Mouse (Mus musculus) heart, postnatal 0 days (tissue): ENCODE data around the gene Atp5f1.
A peak's percentile ranks its signal among the peaks of the same experiment; 100 is the strongest.

Source experiments
- CTCF ChIP-seq: IDR thresholded peaks from 2 replicates; pipeline ENCODE4 v1.5.1; 2016; ENCODE audit warnings: antibody characterized with exemption, control low read depth, low read depth
- EP300 ChIP-seq: IDR thresholded peaks from 2 replicates; pipeline ENCODE4 v1.6.1; 2016; ENCODE audit warnings: antibody characterized with exemption, low read depth

DNA sequence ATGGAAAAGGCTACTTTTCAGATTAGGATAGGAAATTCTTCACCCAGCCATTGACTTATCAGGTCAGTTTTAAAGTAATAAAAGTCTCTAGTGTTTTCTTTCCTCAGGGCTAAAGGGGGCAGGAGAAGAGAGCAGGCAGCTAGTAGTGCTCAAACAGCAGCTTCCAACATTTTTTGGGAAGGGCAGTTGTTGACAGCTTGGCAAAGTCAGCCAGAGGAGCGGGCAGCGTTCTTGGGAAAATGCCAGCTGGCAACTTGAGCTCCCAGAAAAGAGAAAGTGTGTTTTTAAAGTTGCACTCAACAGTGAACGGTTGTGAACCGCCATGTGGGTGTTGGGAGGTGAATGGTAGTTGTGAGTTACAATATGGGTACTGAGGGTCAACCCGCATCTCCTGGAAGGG lies 24.9 kb downstream of the Atp5f1 start:
- TF ChIP-seq CTCF, result no peak
- TF ChIP-seq EP300, result 0 out of 2 replicates have a peak, but pooled peaks have one; percentile 18
